In the genomic region with DNA sequence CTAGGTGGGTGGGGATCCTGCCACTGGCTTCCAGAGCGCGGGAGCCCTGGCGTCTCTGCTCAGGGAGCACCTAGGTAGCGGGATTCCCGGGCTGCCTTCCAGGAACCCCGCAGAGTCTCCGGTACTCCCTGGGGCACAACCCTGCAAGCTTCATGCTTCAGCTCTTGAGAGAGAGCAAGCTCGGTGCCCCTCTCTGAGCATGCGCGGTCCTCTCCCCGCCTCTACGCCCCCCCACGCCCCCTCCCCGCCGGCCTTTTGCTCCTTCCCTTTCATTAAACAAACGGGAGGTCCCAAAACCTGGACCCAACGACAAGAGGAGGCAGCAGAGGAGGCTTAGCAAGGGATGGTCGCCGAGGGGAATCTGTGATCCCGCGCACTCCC, we compare ENCODE assay signal across 8 mouse cellular contexts. TPM values are rescaled to one million over a fixed set of nuclear protein-coding genes. Genes with fewer than 3 reads are reported as not detected.
DNase-seq lines count a peak whose midpoint lies in the region; ATAC-seq and TF ChIP-seq lines count a peak whose summit lies in the region.

Plppr1 (plus strand) TSS at position 253 of the 381 bp plus-strand sequence.

- WGBS in neural tube, embryonic 11.5 days, result 0% methylated on average over 20 of the region's 21 CpGs
- WGBS in embryonic facial prominence, embryonic 10.5 days, result under 1% methylated on average over 21 of the region's 21 CpGs
- under 1% methylated on average over 21 of the region's 21 CpGs for WGBS in hindbrain, embryonic 12.5 days
- under 1% methylated on average over 17 of the region's 21 CpGs for WGBS in midbrain, embryonic 16.5 days

- H3K9me3 ChIP-seq in neural tube, embryonic 11.5 days (ENCODE audit: control insufficient read depth, low read length), result no peaks in the 10 kb centered on the region
- H3K9me3 ChIP-seq in embryonic facial prominence, embryonic 10.5 days, result no peaks in the 10 kb centered on the region
- no peaks in the 10 kb centered on the region for H3K9me3 ChIP-seq in hindbrain, embryonic 12.5 days (replicated peaks)
- no peaks in the 10 kb centered on the region for H3K9me3 ChIP-seq in midbrain, embryonic 16.5 days (replicated peaks; ENCODE audit: control insufficient read depth, low read length, poor library complexity, severe bottlenecking)

- intact Hi-C loops in left cerebral cortex, adult 2 months (cut with DNase I), result loop anchor here (2.0 to 5.0 kb wide), 2 partner anchors 278 to 367 kb away; no protein-coding TSS in a partner anchor

- DNase-seq in neural tube, embryonic 11.5 days (ENCODE audit: low spot score), result peak; percentile 77
- DNase-seq in neural tube, embryonic 10.5 days (ENCODE audit: extremely low spot score, low spot score), result no peak
- DNase-seq in embryonic facial prominence, embryonic 10.5 days (ENCODE audit: low spot score), result peak; percentile 86
- DNase-seq in left cerebral cortex, adult 2 months (ENCODE audit: extremely low spot score in 1 of 2, low spot score in 2 of 2), result peak; percentile 41 to 52
- DNase-seq in thymus, postnatal 4 days, result no peak
- no peak for DNase-seq in thymus, postnatal 36 days

- no peaks in the 10 kb centered on the region for H3K36me3 ChIP-seq in neural tube, embryonic 11.5 days (ENCODE audit: control insufficient read depth, insufficient read depth, low read length)
- H3K36me3 ChIP-seq in embryonic facial prominence, embryonic 10.5 days (replicated peaks), result no peaks in the 10 kb centered on the region
- no peaks in the 10 kb centered on the region for H3K36me3 ChIP-seq in hindbrain, embryonic 12.5 days
- no peaks in the 10 kb centered on the region for H3K36me3 ChIP-seq in midbrain, embryonic 16.5 days (ENCODE audit: control insufficient read depth, insufficient read depth, low read length)

- peaks cover 3% of the 10 kb centered on the region; the same call in 1 of the 2 replicates for H3K4me1 ChIP-seq in neural tube, embryonic 11.5 days (ENCODE audit: control insufficient read depth, insufficient read depth, low read length)
- H3K4me1 ChIP-seq in embryonic facial prominence, embryonic 10.5 days, result peaks cover 31% of the 10 kb centered on the region
- H3K4me1 ChIP-seq in hindbrain, embryonic 12.5 days, result peaks cover 23% of the 10 kb centered on the region
- H3K4me1 ChIP-seq in midbrain, embryonic 16.5 days (ENCODE audit: control insufficient read depth, insufficient read depth, low read length), result peaks cover 29% of the 10 kb centered on the region

- peaks cover 2% of the 10 kb centered on the region; the same call in 1 of the 2 replicates for H3K27me3 ChIP-seq in neural tube, embryonic 11.5 days (ENCODE audit: control insufficient read depth, insufficient read depth, low read length)
- H3K27me3 ChIP-seq in embryonic facial prominence, embryonic 10.5 days (replicated peaks; ENCODE audit: low read depth, poor library complexity, severe bottlenecking), result peaks cover 61% of the 10 kb centered on the region
- H3K27me3 ChIP-seq in hindbrain, embryonic 12.5 days, result peaks cover 17% of the 10 kb centered on the region
- no peaks in the 10 kb centered on the region for H3K27me3 ChIP-seq in midbrain, embryonic 16.5 days (ENCODE audit: control insufficient read depth, insufficient read depth, low read depth, low read length)

- peak within 1 kb of the TSS; percentile 87 for H3K4me2 ChIP-seq in neural tube, embryonic 11.5 days (ENCODE audit: low read depth)
- H3K4me2 ChIP-seq in hindbrain, embryonic 12.5 days (replicated peaks), result peak within 1 kb of the TSS; percentile 92
- peak within 1 kb of the TSS; percentile 67 for H3K4me2 ChIP-seq in midbrain, embryonic 16.5 days (ENCODE audit: low read length)

- peak within 1 kb of the TSS; percentile 75 for H3K27ac ChIP-seq in neural tube, embryonic 11.5 days (ENCODE audit: low read depth, low read length)
- peak within 1 kb of the TSS; percentile 82 for H3K27ac ChIP-seq in embryonic facial prominence, embryonic 10.5 days (replicated peaks)
- peak within 1 kb of the TSS; percentile 88 for H3K27ac ChIP-seq in hindbrain, embryonic 12.5 days
- H3K27ac ChIP-seq in left cerebral cortex, adult 2 months, result peak within 1 kb of the TSS; percentile 80
- H3K27ac ChIP-seq in midbrain, embryonic 16.5 days (ENCODE audit: low read length), result peak within 1 kb of the TSS; percentile 89

- H3K9ac ChIP-seq in neural tube, embryonic 11.5 days (ENCODE audit: low read length), result peak within 1 kb of the TSS; percentile 67
- H3K9ac ChIP-seq in hindbrain, embryonic 12.5 days, result peak within 1 kb of the TSS; percentile 86
- H3K9ac ChIP-seq in midbrain, embryonic 16.5 days (ENCODE audit: low read depth, low read length), result peak within 1 kb of the TSS; percentile 87

- ATAC-seq in neural tube, embryonic 11.5 days (ENCODE audit: insufficient read depth, low FRiP score, low TSS enrichment), result peak; percentile 77
- ATAC-seq in hindbrain, embryonic 12.5 days (ENCODE audit: low FRiP score), result peak; percentile 90
- peak; percentile 92 for ATAC-seq in midbrain, embryonic 16.5 days

- TF ChIP-seq CTCF in left cerebral cortex, adult 2 months (IDR thresholded peaks at IDR 0.05), result no peak

- peak within 1 kb of the TSS; percentile 74 for H3K4me3 ChIP-seq in neural tube, embryonic 11.5 days (ENCODE audit: low read depth, low read length)
- H3K4me3 ChIP-seq in embryonic facial prominence, embryonic 10.5 days, result peak within 1 kb of the TSS; percentile 77
- H3K4me3 ChIP-seq in hindbrain, embryonic 12.5 days, result peak within 1 kb of the TSS; percentile 69
- peak within 1 kb of the TSS; percentile 74 for H3K4me3 ChIP-seq in left cerebral cortex, adult 2 months
- H3K4me3 ChIP-seq in midbrain, embryonic 16.5 days (ENCODE audit: low read depth, low read length), result peak within 1 kb of the TSS; percentile 65

RNA-seq across cellular contexts. Expression of gene Plppr1, which starts in this region (rescaled TPM):
- polyA plus RNA-seq in neural tube, embryonic 11.5 days (2014; fragmentation: Nextera tagmentation; extraction: Ambion mirVana), result 20.6 and 24.1 TPM in 2 replicates
- 2.5 and 2.9 TPM in 2 replicates for polyA plus RNA-seq in embryonic facial prominence, embryonic 10.5 days (2016; fragmentation: Nextera tagmentation; extraction: Ambion mirVana)
- polyA plus RNA-seq in hindbrain, embryonic 12.5 days (2016; fragmentation: Nextera tagmentation; extraction: Ambion mirVana), result 29.6 and 29.9 TPM in 2 replicates
- total RNA-seq in left cerebral cortex, adult 2 months (2021), result 10 to 100 TPM in 1 of 2 experiments, 1 to 10 TPM in 1; 7.9 to 11.4 TPM
- polyA plus RNA-seq in midbrain, embryonic 16.5 days (2015; fragmentation: Nextera tagmentation; extraction: Ambion mirVana), result 65.9 and 67.1 TPM in 2 replicates

Comparison
In these comparisons a context has a peak if more than half of its experiments do, and no peak if none do; other contexts are left out.
1. DNase-seq: peak in neural tube, embryonic 11.5 days (single experiment), embryonic facial prominence, embryonic 10.5 days (single experiment) and left cerebral cortex, adult 2 months (2 of 2); none in neural tube, embryonic 10.5 days (single experiment), thymus, postnatal 4 days (single experiment) and thymus, postnatal 36 days (0 of 2).
2. Peak in every context shown above with its lines, with median percentiles within 50 percentile points of each other: ATAC-seq, H3K27ac ChIP-seq, H3K4me2 ChIP-seq, H3K4me3 ChIP-seq and H3K9ac ChIP-seq.